Mouse (Mus musculus): ENCODE data around the gene Olfr1057. TPM values are rescaled to one million over a fixed set of nuclear protein-coding genes. Genes with fewer than 3 reads are reported as not detected.
"Not testable (repeated sequence)": the region's sequence is repeated elsewhere in the genome, so short reads cannot be mapped to it uniquely, and the experiment has no call there.

Gene Olfr1057
- total RNA-seq (2018; cell fraction: chromatin; rRNA removed): not detected
- total RNA-seq (2018; cell fraction: cytosol; rRNA removed): not detected
- total RNA-seq (2018; cell fraction: nucleus; rRNA removed): not detected
- polyA plus RNA-seq (2018): not detected in 3 replicates

DNA sequence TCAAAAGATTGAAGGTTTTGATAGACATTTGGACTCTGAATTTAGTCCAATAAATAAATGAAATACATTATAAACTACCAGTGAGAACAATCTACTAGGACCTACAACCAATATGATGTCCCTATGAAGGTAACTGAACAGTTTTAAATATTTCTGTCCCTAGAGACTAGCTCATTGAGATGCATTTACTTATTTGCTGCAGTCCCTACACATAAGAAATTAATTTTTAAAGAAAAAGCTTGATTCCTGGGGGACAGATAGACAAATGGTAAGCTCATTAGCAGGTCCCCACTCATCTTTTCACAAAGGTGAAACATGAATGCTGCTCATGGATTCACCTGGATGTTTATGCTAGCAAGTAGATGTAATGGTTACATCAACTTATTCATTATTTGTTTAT, at the start of gene Olfr1057:
TSS of gene Olfr1057 (minus strand) at position 101 of the 400 bp plus-strand sequence.
- Histone ChIP-seq H3K79me2 (ENCODE audit: inconsistent target) (no peaks in the 10 kb centered on the region), H3K4me3 (ENCODE audit: inconsistent target) (no peak within 1 kb of the TSS), H3K36me3 (ENCODE audit: inconsistent target) (no peaks in the 10 kb centered on the region), H3K27ac (no peak within 1 kb of the TSS)

DNA sequence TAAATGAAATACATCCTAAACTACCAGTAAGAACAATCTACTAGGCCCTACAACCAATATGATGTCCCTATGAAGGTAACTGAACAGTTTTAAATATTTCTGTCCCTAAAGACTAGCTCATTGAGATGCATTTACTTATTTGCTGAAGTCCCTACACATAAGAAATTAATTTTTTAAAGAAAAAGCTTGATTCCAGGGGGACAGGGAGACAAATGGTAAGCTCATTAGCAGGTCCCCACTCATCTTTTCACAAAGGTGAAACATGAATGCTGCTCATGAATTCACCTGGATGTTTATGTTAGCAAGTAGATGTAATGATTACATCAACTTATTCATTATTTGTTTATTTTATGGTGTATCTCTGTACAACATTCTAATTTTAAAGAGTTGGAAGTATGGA, 48.5 kb upstream of the Olfr1057 start, which contains the start of gene Olfr1062:
TSS of gene Olfr1062 (minus strand) at position 101 of the 400 bp plus-strand sequence.
- not testable (repeated sequence) for H3K27ac ChIP-seq; H3K4me3 ChIP-seq (ENCODE audit: inconsistent target); H3K36me3 ChIP-seq (ENCODE audit: inconsistent target); H3K79me2 ChIP-seq (ENCODE audit: inconsistent target)

DNA sequence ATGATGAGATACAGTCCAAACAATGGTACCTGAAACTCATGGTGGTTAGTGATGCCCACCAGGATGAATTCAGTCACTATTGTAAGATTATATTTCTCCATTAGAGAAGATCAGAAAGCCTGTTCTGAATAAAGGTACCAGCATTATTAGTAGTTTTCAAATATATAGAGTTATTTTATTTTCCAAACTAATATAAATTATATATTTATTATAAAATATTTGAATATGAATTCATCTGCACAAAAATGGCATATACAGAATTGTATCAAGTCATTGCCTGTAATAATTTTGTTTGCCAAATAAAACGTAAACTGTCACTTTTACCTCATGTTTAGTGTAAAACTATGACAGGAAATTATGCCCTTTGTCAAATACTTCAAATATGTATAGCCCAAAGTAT, 35.8 kb upstream of the Olfr1057 start, which contains the start of gene Olfr1061:
TSS of gene Olfr1061 (minus strand) at position 101 of the 400 bp plus-strand sequence.
- Histone ChIP-seq H3K4me3 (ENCODE audit: inconsistent target) (no peak within 1 kb of the TSS), H3K27ac (no peak within 1 kb of the TSS), H3K79me2 (ENCODE audit: inconsistent target) (no peaks in the 10 kb centered on the region), H3K36me3 (ENCODE audit: inconsistent target) (no peaks in the 10 kb centered on the region)
- 90% methylated on average over 1 of the region's 1 CpGs for WGBS (ENCODE audit: missing documents)

DNA sequence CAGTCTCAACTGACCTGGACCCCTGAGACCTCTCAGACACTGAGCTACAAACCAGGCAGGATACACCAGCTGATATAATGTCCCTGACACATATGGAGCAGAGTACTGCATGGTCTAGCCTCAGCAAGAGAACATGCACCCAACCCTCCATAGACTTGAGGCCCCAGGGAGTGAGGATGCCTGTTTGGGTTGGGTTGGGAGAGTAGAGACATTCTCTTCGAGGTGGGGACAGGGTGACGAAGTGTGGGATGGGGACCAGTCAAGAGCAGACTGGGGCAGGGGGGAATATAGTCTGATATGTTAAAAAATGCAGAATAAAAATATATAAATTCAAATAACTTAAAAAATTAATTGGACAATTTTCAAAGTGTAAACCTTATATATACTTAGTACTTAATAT, 16.9 kb upstream of the Olfr1057 start:
- H3K4me3 ChIP-seq (ENCODE audit: inconsistent target): no peak overlapping the region
- H3K79me2 ChIP-seq (ENCODE audit: inconsistent target): no peaks in the 10 kb centered on the region
- whole genome bisulfite sequencing (ENCODE audit: missing documents): 60% methylated on average over 2 of the region's 2 CpGs
- no peaks in the 10 kb centered on the region for H3K36me3 ChIP-seq (ENCODE audit: inconsistent target)
- H3K27ac ChIP-seq: no peak overlapping the region

DNA sequence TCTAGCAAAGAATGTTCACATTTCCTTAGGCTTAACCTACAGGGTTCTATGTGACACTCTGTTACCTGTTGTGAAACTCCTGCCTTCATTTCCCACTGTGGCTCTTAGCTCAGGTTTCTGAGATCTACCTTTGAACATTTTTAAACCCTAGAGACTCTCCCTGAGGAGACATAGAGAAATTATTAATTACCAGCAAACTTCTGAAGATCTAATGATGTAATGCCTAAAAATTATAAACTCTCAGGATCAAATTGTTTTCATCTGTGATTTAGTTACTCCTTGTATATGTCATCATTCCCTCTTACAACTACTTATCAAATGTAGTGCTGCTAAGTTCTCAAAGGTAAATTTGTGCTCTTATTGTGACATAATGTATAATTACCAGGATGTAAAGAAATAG, 10.3 kb upstream of the Olfr1057 start, which contains the start of gene Olfr1058:
TSS of gene Olfr1058 (minus strand) at position 101 of the 400 bp plus-strand sequence.
- H3K36me3 ChIP-seq (ENCODE audit: inconsistent target); H3K79me2 ChIP-seq (ENCODE audit: inconsistent target); H3K4me3 ChIP-seq (ENCODE audit: inconsistent target); H3K27ac ChIP-seq: not testable (repeated sequence)

DNA sequence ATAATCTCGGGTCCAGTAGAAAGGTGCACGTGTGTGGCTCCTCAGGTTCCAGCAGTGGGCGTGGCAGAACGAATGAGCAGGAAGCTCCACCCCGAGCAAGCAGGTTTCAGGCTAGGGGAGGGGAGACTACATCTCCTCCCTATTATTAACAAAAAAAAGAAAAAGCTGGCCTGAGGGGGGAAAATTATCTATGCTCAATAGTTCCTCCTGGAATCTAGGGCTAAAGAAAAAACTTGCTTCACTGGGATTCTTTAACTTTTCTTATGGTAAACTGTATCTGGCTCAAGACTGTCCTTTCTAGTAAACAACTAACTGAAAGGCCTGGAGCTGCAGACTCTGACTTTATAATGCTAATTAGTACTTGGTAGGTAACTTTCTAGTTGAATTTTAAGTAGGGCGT, 11.9 kb downstream of the Olfr1057 start:
- H3K36me3 ChIP-seq (ENCODE audit: inconsistent target); H3K79me2 ChIP-seq (ENCODE audit: inconsistent target); H3K4me3 ChIP-seq (ENCODE audit: inconsistent target); H3K27ac ChIP-seq: not testable (repeated sequence)
- WGBS (ENCODE audit: missing documents): no CpG with 5 or more reads among the region's 6 CpGs

DNA sequence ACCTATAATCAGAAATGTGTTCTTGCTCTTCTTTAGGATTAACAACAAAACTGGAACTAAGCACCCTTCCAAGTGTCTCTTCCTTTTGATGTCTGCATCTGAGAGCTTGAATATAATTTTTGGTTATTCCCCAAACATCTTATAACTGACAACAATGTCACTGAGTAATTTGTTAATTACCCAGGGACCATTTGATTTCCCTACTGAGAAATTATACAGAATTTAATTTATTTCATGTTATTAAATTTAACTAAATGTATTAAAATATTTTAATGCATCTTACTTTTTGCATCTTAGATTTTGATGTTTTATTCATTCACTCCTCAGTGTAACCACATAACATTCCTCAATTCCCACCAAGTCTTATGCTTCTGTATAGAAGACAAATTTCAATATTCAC, 15.8 kb downstream of the Olfr1057 start, which contains the start of gene Olfr1056:
TSS of gene Olfr1056 (minus strand) at position 101 of the 400 bp plus-strand sequence.
- H3K79me2 ChIP-seq (ENCODE audit: inconsistent target): no peaks in the 10 kb centered on the region
- no peak within 1 kb of the TSS for H3K4me3 ChIP-seq (ENCODE audit: inconsistent target)
- H3K36me3 ChIP-seq (ENCODE audit: inconsistent target): no peaks in the 10 kb centered on the region
- H3K27ac ChIP-seq: no peak within 1 kb of the TSS

DNA sequence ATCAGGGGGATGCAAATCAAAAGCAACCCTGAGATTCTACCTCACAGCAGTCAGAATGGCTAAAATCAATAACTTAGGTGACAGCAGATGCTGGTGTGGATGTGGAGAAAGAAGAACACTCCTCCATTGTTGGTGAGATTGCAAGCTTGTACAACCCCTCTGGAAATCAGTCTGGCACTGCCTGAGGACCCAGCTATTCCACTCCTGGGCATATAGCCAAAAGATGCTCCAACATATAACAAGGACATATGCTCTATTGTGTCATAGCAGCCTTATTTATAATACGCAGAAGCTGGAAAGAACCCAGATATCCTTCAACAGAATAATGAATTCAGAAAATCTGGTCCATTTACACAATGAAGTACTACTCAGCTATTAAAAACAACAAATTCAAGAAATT, 26.4 kb downstream of the Olfr1057 start:
- H3K79me2 ChIP-seq (ENCODE audit: inconsistent target); H3K4me3 ChIP-seq (ENCODE audit: inconsistent target); H3K27ac ChIP-seq; H3K36me3 ChIP-seq (ENCODE audit: inconsistent target): not testable (repeated sequence)
- WGBS (ENCODE audit: missing documents): 100% methylated on average over 1 of the region's 1 CpGs

DNA sequence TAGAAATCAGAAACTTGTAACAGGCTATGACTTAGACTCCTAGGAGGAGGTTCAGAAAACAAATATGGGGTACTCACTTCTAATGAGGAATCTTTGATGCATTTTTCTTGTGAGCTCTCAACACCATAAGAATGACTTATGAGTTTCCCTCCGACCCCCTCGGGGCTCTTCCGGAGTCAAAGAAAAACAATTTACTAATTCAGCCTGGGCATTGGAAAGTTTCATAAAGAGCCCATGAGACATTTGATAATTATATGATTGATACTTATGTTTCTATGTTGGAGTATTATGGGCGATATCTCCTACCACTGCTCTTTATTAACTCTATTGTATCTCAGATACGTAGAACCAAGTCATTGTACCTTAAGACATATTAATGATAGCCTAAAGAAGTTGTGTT, 28.0 kb downstream of the Olfr1057 start, which contains the start of gene Olfr1055:
TSS of gene Olfr1055 (minus strand) at position 101 of the 400 bp plus-strand sequence.
- WGBS (ENCODE audit: missing documents): 93% methylated on average over 5 of the region's 5 CpGs
- Histone ChIP-seq H3K79me2 (ENCODE audit: inconsistent target) (no peaks in the 10 kb centered on the region), H3K4me3 (ENCODE audit: inconsistent target) (no peak within 1 kb of the TSS), H3K36me3 (ENCODE audit: inconsistent target) (no peaks in the 10 kb centered on the region), H3K27ac (no peak within 1 kb of the TSS)

DNA sequence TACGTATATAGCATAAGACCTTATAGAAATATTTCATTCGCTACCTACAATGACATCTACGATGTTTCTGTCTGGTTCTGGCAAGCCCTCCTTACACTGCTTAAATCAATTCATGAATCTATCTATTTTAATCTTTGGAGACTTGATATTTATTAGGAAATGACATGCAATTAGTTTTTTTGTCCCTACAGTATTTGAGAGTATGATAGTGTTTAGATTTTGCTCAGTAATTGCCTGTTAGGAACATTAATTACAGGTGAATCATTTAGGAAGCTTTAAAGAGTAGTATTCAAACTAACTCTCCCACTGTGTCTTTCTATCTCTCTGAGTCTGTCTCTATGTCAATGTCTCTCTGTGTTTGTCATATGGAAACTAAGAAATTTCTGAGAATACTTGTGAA, 42.9 kb downstream of the Olfr1057 start, which contains the start of gene Olfr1054:
TSS of gene Olfr1054 (minus strand) at position 101 of the 400 bp plus-strand sequence.
- WGBS (ENCODE audit: missing documents): 88% methylated on average over 3 of the region's 3 CpGs
- H3K4me3 ChIP-seq (ENCODE audit: inconsistent target): no peak within 1 kb of the TSS
- H3K36me3 ChIP-seq (ENCODE audit: inconsistent target): no peaks in the 10 kb centered on the region
- no peaks in the 10 kb centered on the region for H3K79me2 ChIP-seq (ENCODE audit: inconsistent target)
- H3K27ac ChIP-seq: no peak within 1 kb of the TSS

Other genes starting within 250 kb of the Olfr1057 start
- gene Olfr1039, start 242.5 kb downstream of the Olfr1057 start, polyA plus RNA-seq (2018): not detected in 3 replicates
- not detected in 3 replicates for gene Olfr1040, start 231.7 kb downstream of the Olfr1057 start, polyA plus RNA-seq (2018)
- not detected in 3 replicates for gene Olfr1042, start 216.6 kb downstream of the Olfr1057 start, polyA plus RNA-seq (2018)
- gene Olfr1043, start 210.9 kb downstream of the Olfr1057 start, polyA plus RNA-seq (2018): not detected in 3 replicates
- gene Olfr1044, start 200.6 kb downstream of the Olfr1057 start, polyA plus RNA-seq (2018): not detected in 3 replicates
- gene Olfr52, start 192.7 kb downstream of the Olfr1057 start, polyA plus RNA-seq (2018): not detected in 3 replicates
- not detected in 3 replicates for gene Olfr1045, start 175.4 kb downstream of the Olfr1057 start, polyA plus RNA-seq (2018)
- gene Olfr1046, start 159.1 kb downstream of the Olfr1057 start, polyA plus RNA-seq (2018): not detected in 3 replicates
- gene Olfr1047, start 147.0 kb downstream of the Olfr1057 start, polyA plus RNA-seq (2018): not detected in 3 replicates
- not detected in 3 replicates for gene Olfr1048, start 138.1 kb downstream of the Olfr1057 start, polyA plus RNA-seq (2018)
- gene Olfr1049, start 120.1 kb downstream of the Olfr1057 start, polyA plus RNA-seq (2018): not detected in 3 replicates
- not detected in 3 replicates for gene Olfr1051, start 99.3 kb downstream of the Olfr1057 start, polyA plus RNA-seq (2018)
- not detected in 3 replicates for gene Olfr1052, start 85.9 kb downstream of the Olfr1057 start, polyA plus RNA-seq (2018)
- not detected in 3 replicates for gene Olfr1053, start 63.1 kb downstream of the Olfr1057 start, polyA plus RNA-seq (2018)
- gene Olfr1054, start 43.0 kb downstream of the Olfr1057 start, polyA plus RNA-seq (2018): not detected in 3 replicates
- not detected in 3 replicates for gene Olfr1055, start 28.1 kb downstream of the Olfr1057 start, polyA plus RNA-seq (2018)
- gene Olfr1056, start 15.9 kb downstream of the Olfr1057 start, polyA plus RNA-seq (2018): not detected in 3 replicates
- gene Olfr1058, start 10.2 kb upstream of the Olfr1057 start, polyA plus RNA-seq (2018): not detected in 3 replicates
- gene Olfr1061, start 35.7 kb upstream of the Olfr1057 start, polyA plus RNA-seq (2018): not detected in 3 replicates
- not detected in 3 replicates for gene Olfr1062, start 48.4 kb upstream of the Olfr1057 start, polyA plus RNA-seq (2018)
- gene Olfr1065, start 72.2 kb upstream of the Olfr1057 start, polyA plus RNA-seq (2018): not detected in 3 replicates
- not detected in 3 replicates for gene Olfr1066, start 77.9 kb upstream of the Olfr1057 start, polyA plus RNA-seq (2018)
- gene Olfr228, start 109.0 kb upstream of the Olfr1057 start, polyA plus RNA-seq (2018): not detected in 3 replicates
- gene Olfr1076, start 130.1 kb upstream of the Olfr1057 start, polyA plus RNA-seq (2018): not detected in 3 replicates
- gene Olfr1079, start 164.1 kb upstream of the Olfr1057 start, polyA plus RNA-seq (2018): not detected in 3 replicates
- gene Olfr1080, start 179.8 kb upstream of the Olfr1057 start, polyA plus RNA-seq (2018): not detected in 3 replicates
- not detected in 3 replicates for gene Olfr1082, start 220.6 kb upstream of the Olfr1057 start, polyA plus RNA-seq (2018)

Measured in macrophage (primary cell).